Mouse (Mus musculus): ENCODE data around the gene Wscd1. TPM values are rescaled to one million over a fixed set of nuclear protein-coding genes. Genes with fewer than 3 reads are reported as not detected.

Wscd1 gene
- polyA plus RNA-seq, 1 experiment from 2014 or later = 20.4 TPM

DNA sequence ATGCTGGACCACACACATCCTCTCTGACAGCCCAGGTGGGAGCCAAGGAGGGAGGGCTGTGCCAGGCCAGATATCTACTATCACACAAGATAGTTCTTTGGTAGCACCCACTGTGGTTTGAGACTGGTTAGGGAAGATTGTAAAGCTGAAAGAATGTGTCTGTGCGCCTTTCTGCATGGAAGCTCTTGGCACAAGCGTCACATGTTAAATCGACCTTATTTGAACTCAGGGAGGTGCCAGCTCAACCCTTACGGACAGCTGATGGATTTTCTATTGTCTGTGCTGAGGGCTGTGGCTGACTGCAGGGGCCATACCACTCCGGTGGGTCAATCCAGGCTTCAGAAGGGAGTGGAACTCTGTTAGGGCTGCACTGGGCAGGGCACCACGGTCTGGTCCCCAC is 22.3 kb downstream of the Wscd1 start:
- ATAC-seq (replicated peaks; ENCODE audit: low FRiP score, low read depth) = no peak
- Histone ChIP-seq H3K4me2 (ENCODE audit: low read length) (no peak overlapping the region), H3K9ac (ENCODE audit: low read depth, low read length) (no peak overlapping the region), H3K36me3 (ENCODE audit: insufficient read depth, low read length) (no peaks in the 10 kb centered on the region), H3K4me3 (replicated peaks; ENCODE audit: low read depth, low read length) (no peak overlapping the region), H3K9me3 (replicated peaks; ENCODE audit: low read length) (no peaks in the 10 kb centered on the region), H3K4me1 (replicated peaks; ENCODE audit: insufficient read depth, low read length) (peaks cover 5% of the 10 kb centered on the region; the same call in 1 of the 2 replicates), H3K27me3 (ENCODE audit: insufficient read depth, low read length) (no peaks in the 10 kb centered on the region), H3K27ac (no peak overlapping the region)
- no peak for DNase-seq (ENCODE audit: low spot score)
- no peak for TF ChIP-seq CTCF (IDR thresholded peaks at IDR 0.05; ENCODE audit: low read depth)
- WGBS = 43% methylated on average over 6 of the region's 6 CpGs

GRCm38 (mm10) chr11:71772802-71773201 is 23.1 kb downstream of the Wscd1 start:
- H3K9ac ChIP-seq (ENCODE audit: low read depth, low read length) = no peak overlapping the region
- TF ChIP-seq CTCF (IDR thresholded peaks at IDR 0.05; ENCODE audit: low read depth) = no peak
- no peaks in the 10 kb centered on the region for H3K9me3 ChIP-seq (replicated peaks; ENCODE audit: low read length)
- H3K4me2 ChIP-seq (ENCODE audit: low read length) = no peak overlapping the region
- no peaks in the 10 kb centered on the region for H3K27me3 ChIP-seq (ENCODE audit: insufficient read depth, low read length)
- H3K36me3 ChIP-seq (ENCODE audit: insufficient read depth, low read length) = no peaks in the 10 kb centered on the region
- ATAC-seq (replicated peaks; ENCODE audit: low FRiP score, low read depth) (no peak), DNase-seq (ENCODE audit: low spot score) (no peak)
- no peak overlapping the region for H3K4me3 ChIP-seq (replicated peaks; ENCODE audit: low read depth, low read length)
- peaks cover 5% of the 10 kb centered on the region; the same call in 1 of the 2 replicates for H3K4me1 ChIP-seq (replicated peaks; ENCODE audit: insufficient read depth, low read length)
- 14% methylated on average over 4 of the region's 4 CpGs for WGBS
- H3K27ac ChIP-seq = no peak overlapping the region

GRCm38 (mm10) chr11:71773986-71774767 is 24.5 kb downstream of the Wscd1 start:
- Histone ChIP-seq H3K4me1 (replicated peaks; ENCODE audit: insufficient read depth, low read length) (peaks cover 5% of the 10 kb centered on the region; the same call in 1 of the 2 replicates), H3K4me2 (ENCODE audit: low read length) (no peak overlapping the region), H3K36me3 (ENCODE audit: insufficient read depth, low read length) (no peaks in the 10 kb centered on the region), H3K9ac (ENCODE audit: low read depth, low read length) (no peak overlapping the region), H3K27ac (peak overlapping the region; percentile 50; the same call in 1 of the 2 replicates), H3K9me3 (replicated peaks; ENCODE audit: low read length) (no peaks in the 10 kb centered on the region), H3K4me3 (replicated peaks; ENCODE audit: low read depth, low read length) (no peak overlapping the region), H3K27me3 (ENCODE audit: insufficient read depth, low read length) (no peaks in the 10 kb centered on the region)
- DNase-seq (ENCODE audit: low spot score) (no peak), ATAC-seq (replicated peaks; ENCODE audit: low FRiP score, low read depth) (no peak)
- WGBS = 33% methylated on average over 16 of the region's 16 CpGs
- TF ChIP-seq CTCF (IDR thresholded peaks at IDR 0.05; ENCODE audit: low read depth) = no peak

GRCm38 (mm10) chr11:71775056-71775455 is 25.3 kb downstream of the Wscd1 start:
- H3K27me3 ChIP-seq (ENCODE audit: insufficient read depth, low read length) = no peaks in the 10 kb centered on the region
- no peak for ATAC-seq (replicated peaks; ENCODE audit: low FRiP score, low read depth)
- peak overlapping the region; percentile 50; the same call in 1 of the 2 replicates for H3K27ac ChIP-seq
- no peak overlapping the region for H3K4me3 ChIP-seq (replicated peaks; ENCODE audit: low read depth, low read length)
- H3K36me3 ChIP-seq (ENCODE audit: insufficient read depth, low read length) = no peaks in the 10 kb centered on the region
- no peak overlapping the region for H3K4me2 ChIP-seq (ENCODE audit: low read length)
- H3K9me3 ChIP-seq (replicated peaks; ENCODE audit: low read length) = no peaks in the 10 kb centered on the region
- no peak for DNase-seq (ENCODE audit: low spot score)
- H3K4me1 ChIP-seq (replicated peaks; ENCODE audit: insufficient read depth, low read length) = peaks cover 5% of the 10 kb centered on the region; the same call in 1 of the 2 replicates
- H3K9ac ChIP-seq (ENCODE audit: low read depth, low read length) = no peak overlapping the region
- TF ChIP-seq CTCF (IDR thresholded peaks at IDR 0.05; ENCODE audit: low read depth) = no peak
- WGBS = 63% methylated on average over 6 of the region's 6 CpGs

GRCm38 (mm10) chr11:71779642-71780041 is 29.9 kb downstream of the Wscd1 start:
- 58% methylated on average over 10 of the region's 10 CpGs for WGBS
- Histone ChIP-seq H3K4me1 (replicated peaks; ENCODE audit: insufficient read depth, low read length) (no peaks in the 10 kb centered on the region; the same call in 1 of the 2 replicates), H3K4me2 (ENCODE audit: low read length) (no peak overlapping the region), H3K9ac (ENCODE audit: low read depth, low read length) (no peak overlapping the region), H3K27ac (no peak overlapping the region), H3K36me3 (ENCODE audit: insufficient read depth, low read length) (no peaks in the 10 kb centered on the region), H3K4me3 (replicated peaks; ENCODE audit: low read depth, low read length) (no peak overlapping the region), H3K9me3 (replicated peaks; ENCODE audit: low read length) (no peaks in the 10 kb centered on the region), H3K27me3 (ENCODE audit: insufficient read depth, low read length) (no peaks in the 10 kb centered on the region)
- TF ChIP-seq CTCF (IDR thresholded peaks at IDR 0.05; ENCODE audit: low read depth) = no peak
- no peak for ATAC-seq (replicated peaks; ENCODE audit: low FRiP score, low read depth)
- DNase-seq (ENCODE audit: low spot score) = no peak

- H3K4me2 ChIP-seq (ENCODE audit: low read length) = no peak overlapping the region
- no peak overlapping the region for H3K4me3 ChIP-seq (replicated peaks; ENCODE audit: low read depth, low read length)
- ATAC-seq (replicated peaks; ENCODE audit: low FRiP score, low read depth) = no peak
- no peaks in the 10 kb centered on the region for H3K27me3 ChIP-seq (ENCODE audit: insufficient read depth, low read length)
- 76% methylated on average over 13 of the region's 13 CpGs for WGBS
- H3K9ac ChIP-seq (ENCODE audit: low read depth, low read length) = no peak overlapping the region
- DNase-seq (ENCODE audit: low spot score) = no peak
- no peaks in the 10 kb centered on the region for H3K4me1 ChIP-seq (replicated peaks; ENCODE audit: insufficient read depth, low read length)
- 0 out of 2 replicates have a peak, but pooled peaks cover 3% of the 10 kb centered on the region for H3K36me3 ChIP-seq (ENCODE audit: insufficient read depth, low read length)
- H3K9me3 ChIP-seq (replicated peaks; ENCODE audit: low read length) = no peaks in the 10 kb centered on the region
- no peak overlapping the region for H3K27ac ChIP-seq
- no peak for TF ChIP-seq CTCF (IDR thresholded peaks at IDR 0.05; ENCODE audit: low read depth)
Observed at GRCm38 (mm10) chr11:71781737-71782354, 32.1 kb downstream of the Wscd1 start.
